Mouse (Mus musculus) C2C12 (cell line): ENCODE results near the gene Shoc2. TPM values are rescaled to one million over a fixed set of nuclear protein-coding genes. Genes with fewer than 3 reads are reported as not detected.

Experiments
- H3K27me3 ChIP-seq: one replicate; pipeline ENCODE4 v1.6.1; 2011; ENCODE audit not compliant: control insufficient read depth, insufficient read depth, insufficient read length
- H3K36me3 ChIP-seq: one replicate; pipeline ENCODE4 v1.6.1; 2011; ENCODE audit not compliant: control insufficient read depth, insufficient read depth
- H3K4me3 ChIP-seq: one replicate; pipeline ENCODE4 v1.5.1; 2011; ENCODE audit warnings: mild to moderate bottlenecking, control low read depth; ENCODE audit not compliant: poor library complexity, insufficient read depth, severe bottlenecking
- H3K79me2 ChIP-seq: one replicate; pipeline ENCODE4 v1.6.1; 2011; ENCODE audit not compliant: control insufficient read depth, insufficient read depth
- H3K79me3 ChIP-seq: one replicate; pipeline ENCODE4 v1.6.1; 2011; ENCODE audit warnings: low read depth, control low read depth
- H3ac ChIP-seq: one replicate; pipeline ENCODE3; 2011; ENCODE audit warnings: low read depth; ENCODE audit not compliant: control insufficient read depth, insufficient read length
- CEBPB ChIP-seq: IDR thresholded peaks from one replicate; pipeline ENCODE4 v1.6.1; 2011; ENCODE audit warnings: low read depth, mild to moderate bottlenecking, control low read depth, moderate library complexity
- CTCF ChIP-seq: IDR thresholded peaks from one replicate; pipeline ENCODE4 v1.5.1; 2011; ENCODE audit not compliant: control insufficient read depth, insufficient read depth, insufficient read length
- FOSL1 ChIP-seq: IDR thresholded peaks from one replicate; pipeline ENCODE4 v1.8.0; 2011; ENCODE audit warnings: mild to moderate bottlenecking, low read length; ENCODE audit not compliant: poor library complexity, insufficient read depth, severe bottlenecking
- MAX ChIP-seq: IDR thresholded peaks from one replicate; pipeline ENCODE4 v1.6.1; 2011; ENCODE audit warnings: mild to moderate bottlenecking, control low read depth
- MYOD1 ChIP-seq: IDR thresholded peaks from one replicate; pipeline ENCODE4 v1.6.1; 2011; ENCODE audit warnings: low read depth; ENCODE audit not compliant: control insufficient read depth, insufficient read length
- MYOG ChIP-seq: IDR thresholded peaks from one replicate; pipeline ENCODE4 v1.6.1; 2011; ENCODE audit not compliant: control insufficient read depth, insufficient read length; ENCODE audit errors: extremely low read depth
- USF1 ChIP-seq: IDR thresholded peaks from one replicate; pipeline ENCODE4 v1.6.1; 2011; ENCODE audit warnings: low read depth, mild to moderate bottlenecking, control low read depth, moderate library complexity
- long read RNA-seq, 2 experiments: library from polyadenylated mRNA; unstranded; transcript quantifications; one replicate each; pipeline ENCODE4 v2.0.0; 2019 to 2020
- polyA plus RNA-seq: library from polyadenylated mRNA; unstranded; fragments of >200 nt; fragmentation: generic; extraction: Trizol; gene quantifications from one replicate; pipeline ENCODE4 v1.2.1, GENCODE M21; 2012; ENCODE audit warnings: missing spikeins

The Shoc2 gene
- 9.1 TPM for polyA plus RNA-seq
- long read RNA-seq, experiment 1, partial matches to known transcripts, result 12 of 24 reads
- long read RNA-seq, experiment 1, other reads (novel, unspliced or antisense), result 8 of 24 reads
- long read RNA-seq, experiment 2, transcript Shoc2-201 (9 exons, 3,965 nt), result major isoform, 25 of 236 reads
- long read RNA-seq, experiment 2, transcript Shoc2-202 (9 exons, 3,664 nt), result minor isoform, 13 of 236 reads
- long read RNA-seq, experiment 2, partial matches to known transcripts, result 95 of 236 reads
- long read RNA-seq, experiment 2, other reads (novel, unspliced or antisense), result 102 of 236 reads

GRCm38 (mm10) chr19:53943802-53944785 lies at the start of gene Shoc2, which contains the start of gene Bbip1:
TSS of gene Shoc2 (plus strand) at chr19:53944306.
TSS of gene Bbip1 (minus strand) at chr19:53944627.
- Histone ChIP-seq H3K79me2 (peaks cover 51% of the 10 kb centered on the region), H3K79me3 (peaks cover 32% of the 10 kb centered on the region), H3K4me3 (peak within 1 kb of the TSS; percentile 65), H3K36me3 (no peaks in the 10 kb centered on the region), H3K27me3 (no peaks in the 10 kb centered on the region), H3ac (peak within 1 kb of the TSS; percentile 87)
- peak; percentile 37 for TF ChIP-seq MAX
- TF ChIP-seq MYOG, result no peak
- peak; percentile 13 for TF ChIP-seq CTCF

- TF ChIP-seq CEBPB (peak; percentile 58), MAX (no peak)
- no peaks in the 10 kb centered on the region for H3K79me2 ChIP-seq
- H3ac ChIP-seq, result no peak overlapping the region
- H3K27me3 ChIP-seq, result no peaks in the 10 kb centered on the region
- H3K4me3 ChIP-seq, result no peak overlapping the region
- no peaks in the 10 kb centered on the region for H3K79me3 ChIP-seq
- no peaks in the 10 kb centered on the region for H3K36me3 ChIP-seq
These were observed 49.5 kb upstream of the Shoc2 start for GRCm38 (mm10) chr19:53894538-53895121.

DNA sequence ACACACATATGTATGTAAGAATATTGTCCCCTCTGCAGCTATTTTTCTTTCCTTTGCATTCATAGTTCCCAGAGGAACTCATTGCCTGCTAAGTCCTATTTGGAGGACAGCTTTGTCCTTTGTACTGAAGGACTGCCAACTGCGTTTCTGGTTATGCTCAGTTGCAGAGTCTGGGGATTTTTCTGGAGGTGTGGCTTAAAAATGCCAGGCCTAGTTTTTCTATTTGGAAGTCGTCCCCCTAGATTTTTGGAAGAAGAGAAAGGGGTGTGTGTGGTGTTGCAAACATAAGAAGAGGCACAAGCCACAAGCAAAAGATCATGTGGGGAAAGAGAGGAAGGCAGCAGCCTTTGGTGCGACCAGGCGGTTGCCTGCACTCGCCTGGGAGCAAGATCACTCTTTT lies 46.1 kb upstream of the Shoc2 start:
- H3K4me3 ChIP-seq, result no peak overlapping the region
- TF ChIP-seq MAX, result no peak
- TF ChIP-seq MYOD1, result no peak
- TF ChIP-seq MYOG, result no peak
- no peak overlapping the region for H3ac ChIP-seq
- H3K27me3 ChIP-seq, result no peaks in the 10 kb centered on the region
- no peaks in the 10 kb centered on the region for H3K36me3 ChIP-seq
- H3K79me2 ChIP-seq, result no peaks in the 10 kb centered on the region
- H3K79me3 ChIP-seq, result no peaks in the 10 kb centered on the region

- Histone ChIP-seq H3K79me3 (no peaks in the 10 kb centered on the region), H3K4me3 (no peak overlapping the region), H3K79me2 (no peaks in the 10 kb centered on the region), H3K27me3 (no peaks in the 10 kb centered on the region), H3ac (no peak overlapping the region), H3K36me3 (no peaks in the 10 kb centered on the region)
- TF ChIP-seq CEBPB (no peak), MAX (no peak)
These were observed 45.6 kb upstream of the Shoc2 start for GRCm38 (mm10) chr19:53898498-53898897.

DNA sequence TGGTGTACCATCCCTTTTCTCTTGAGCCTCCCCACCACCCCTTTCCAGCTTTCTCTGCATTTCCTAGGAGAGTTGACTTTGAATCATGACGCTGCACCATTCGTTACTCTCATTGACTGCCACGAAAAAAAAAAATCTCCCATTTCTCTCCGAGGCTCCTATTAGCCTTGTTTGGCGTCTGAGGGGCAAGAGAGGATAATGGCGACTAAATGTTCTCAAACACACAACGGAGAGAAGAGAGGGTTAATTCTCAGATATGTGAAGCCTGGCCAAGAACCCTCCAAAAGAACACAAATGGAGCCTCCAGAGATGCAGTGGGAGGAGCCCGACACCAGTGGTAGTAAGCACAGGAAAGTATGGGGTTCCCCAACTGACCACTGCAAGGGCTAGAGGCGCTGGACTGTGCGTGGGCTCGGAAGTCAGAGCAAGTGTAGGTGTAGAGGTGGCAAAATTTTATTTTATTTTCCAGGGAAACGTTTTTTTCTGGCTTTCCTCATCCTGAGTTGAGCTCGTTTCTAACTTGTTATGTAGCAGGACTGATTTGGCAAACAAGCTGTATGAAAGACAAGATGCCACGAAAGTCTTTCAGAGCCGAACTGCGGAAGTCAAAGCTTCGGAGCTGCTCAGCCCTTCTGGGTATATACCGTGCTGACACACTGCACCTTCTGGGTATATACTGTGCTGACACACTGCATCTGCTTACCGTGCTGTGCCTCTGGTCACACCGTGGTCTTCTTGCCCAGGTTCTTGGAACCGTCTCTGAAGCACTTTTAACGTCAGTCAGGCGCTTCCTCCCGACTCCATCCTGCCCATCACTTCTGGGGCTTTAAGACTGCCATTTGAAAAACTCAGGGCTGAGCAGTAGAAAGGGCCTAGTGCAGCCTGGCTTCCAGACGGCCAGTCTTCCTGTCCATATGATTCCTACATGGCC lies 44.9 kb upstream of the Shoc2 start:
- no peaks in the 10 kb centered on the region for H3K36me3 ChIP-seq
- no peaks in the 10 kb centered on the region for H3K79me3 ChIP-seq
- H3K79me2 ChIP-seq, result no peaks in the 10 kb centered on the region
- TF ChIP-seq FOSL1 (no peak), MYOD1 (no peak), CEBPB (no peak), USF1 (no peak), CTCF (no peak), MAX (no peak), MYOG (no peak)
- no peak overlapping the region for H3K4me3 ChIP-seq
- no peaks in the 10 kb centered on the region for H3K27me3 ChIP-seq
- no peak overlapping the region for H3ac ChIP-seq
